Mouse (Mus musculus) lung, postnatal 0 days (tissue): Measurements from ENCODE around the gene Mtfp1. TPM values are rescaled to one million over a fixed set of nuclear protein-coding genes. Genes with fewer than 3 reads are reported as not detected.

Source experiments
- ATAC-seq: fragments of 200-750 bp; cut with Nextera tagmentation; 2 replicates; pipeline ENCODE4 v1.8.0; 2017; ENCODE audit warnings: moderate library complexity
- DNase-seq: peaks from one replicate; pipeline ENCODE4 v3.0.0-alpha.2; 2016; ENCODE audit warnings: low spot score
- H3K27ac ChIP-seq: fragments of 300-500 bp; sonication (generic); 2 replicates; pipeline ENCODE4 v1.5.1; 2014; ENCODE audit warnings: antibody characterized with exemption, mild to moderate bottlenecking, low read length, mixed read lengths
- H3K27me3 ChIP-seq: fragments of 300-500 bp; sonication (generic); replicated peaks from 2 replicates; pipeline ENCODE4 v1.6.1; 2014; ENCODE audit warnings: low read length, mixed read lengths; ENCODE audit not compliant: insufficient read depth
- H3K36me3 ChIP-seq: fragments of 300-500 bp; sonication (generic); 2 replicates; pipeline ENCODE4 v1.6.1; 2014; ENCODE audit warnings: low read length, mixed read lengths; ENCODE audit not compliant: insufficient read depth
- H3K4me1 ChIP-seq: fragments of 300-500 bp; sonication (generic); 2 replicates; pipeline ENCODE4 v1.6.1; 2014; ENCODE audit warnings: antibody characterized with exemption, low read depth, low read length, mixed read lengths; ENCODE audit not compliant: insufficient read depth
- H3K4me2 ChIP-seq: fragments of 300-500 bp; sonication (generic); replicated peaks from 2 replicates; pipeline ENCODE4 v1.6.1; 2014; ENCODE audit warnings: low read depth, mild to moderate bottlenecking, low read length, moderate library complexity, mixed read lengths
- H3K4me3 ChIP-seq: fragments of 300-500 bp; sonication (generic); 2 replicates; pipeline ENCODE4 v1.5.1; 2014; ENCODE audit warnings: low read depth, low read length
- H3K9ac ChIP-seq: fragments of 300-500 bp; sonication (generic); replicated peaks from 2 replicates; pipeline ENCODE4 v1.6.1; 2014; ENCODE audit warnings: low read depth, mild to moderate bottlenecking
- H3K9me3 ChIP-seq: fragments of 300-500 bp; sonication (generic); 2 replicates; pipeline ENCODE4 v1.6.1; 2016; ENCODE audit warnings: low read length, mixed read lengths
- CTCF ChIP-seq: IDR thresholded peaks from 2 replicates; pipeline ENCODE4 v1.5.1; 2016; ENCODE audit warnings: antibody characterized with exemption, mild to moderate bottlenecking
- EP300 ChIP-seq: IDR thresholded peaks from 2 replicates; pipeline ENCODE4 v1.6.1; 2016; ENCODE audit warnings: antibody characterized with exemption, mild to moderate bottlenecking, control low read depth
- WGBS: fragments of 180-500 bp; shearing (Covaris S2); extraction: QIAGEN DNeasy Blood & Tissue Kit; methylation state at CpG from one replicate; pipeline ENCODE4 v1.1.7; 2014; 5-methylcytosine and 5-hydroxymethylcytosine counted together
- polyA plus RNA-seq: library from polyadenylated mRNA; unstranded; fragments of >200 nt; fragmentation: Nextera tagmentation; extraction: Ambion mirVana; gene quantifications from 2 replicates; pipeline ENCODE4 v1.2.1, GENCODE M21; 2015

Gene Mtfp1
- 6.4 and 6.5 TPM in 2 replicates for polyA plus RNA-seq

DNA sequence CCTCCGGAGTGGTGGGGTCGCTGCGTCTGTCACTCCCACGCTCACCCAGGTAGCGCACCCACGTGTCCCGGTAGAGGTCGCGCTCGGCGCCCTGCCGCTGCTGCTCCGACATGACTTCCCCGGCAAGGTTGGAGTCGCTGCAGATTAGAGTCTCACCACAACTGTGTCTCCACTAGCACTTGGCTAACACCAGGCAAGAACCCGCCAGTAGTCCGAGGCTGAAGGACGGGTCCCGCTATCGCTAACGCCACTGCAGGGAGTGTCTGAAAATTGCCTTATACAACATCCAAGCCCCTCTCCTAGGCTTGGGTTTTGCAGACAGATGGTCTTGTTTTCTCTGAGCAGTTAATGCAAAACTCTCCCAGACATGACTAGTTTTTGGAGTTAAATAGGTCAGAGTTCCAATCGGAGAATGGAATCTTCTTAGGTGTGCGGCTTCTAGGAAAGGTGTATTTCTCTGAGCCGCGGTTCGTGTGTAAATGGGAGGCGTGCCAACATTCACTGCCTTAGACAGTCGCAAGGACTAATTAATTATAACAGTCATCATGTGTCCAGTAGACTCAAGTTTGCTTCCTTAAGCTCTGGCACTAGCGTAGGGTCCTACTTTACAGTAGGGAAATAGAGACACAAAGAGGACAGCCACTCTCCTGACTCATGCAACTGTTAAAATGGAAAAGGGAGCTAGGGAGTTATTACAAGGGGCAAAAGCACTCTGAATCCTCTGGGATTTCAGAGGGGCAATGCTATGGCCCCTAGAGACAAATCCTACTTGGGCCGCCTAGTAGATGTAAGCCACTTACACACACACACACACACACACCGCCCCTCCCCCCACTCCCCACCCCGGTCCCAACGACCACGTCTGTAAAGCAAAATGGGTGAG is at the start of gene Mtfp1:
Gene Mtfp1, minus strand, starts transcription at position 275 of the 883 bp plus-strand sequence.
- Histone ChIP-seq H3K36me3 (no peaks in the 10 kb centered on the region), H3K27me3 (no peaks in the 10 kb centered on the region), H3K4me1 (peaks cover 12% of the 10 kb centered on the region; the same call in 1 of the 2 replicates), H3K4me3 (peak within 1 kb of the TSS; percentile 45), H3K27ac (peak within 1 kb of the TSS; percentile 65), H3K9me3 (no peaks in the 10 kb centered on the region), H3K9ac (peak within 1 kb of the TSS; percentile 24; the same call in 1 of the 2 replicates), H3K4me2 (peak within 1 kb of the TSS; percentile 63)
- TF ChIP-seq EP300 = no peak
- TF ChIP-seq CTCF = peak; percentile 37; the same call in 1 of the 2 replicates
- peak; percentile 71 for DNase-seq
- ATAC-seq = no peak
- WGBS = 7% methylated on average over 34 of the region's 34 CpGs

DNA sequence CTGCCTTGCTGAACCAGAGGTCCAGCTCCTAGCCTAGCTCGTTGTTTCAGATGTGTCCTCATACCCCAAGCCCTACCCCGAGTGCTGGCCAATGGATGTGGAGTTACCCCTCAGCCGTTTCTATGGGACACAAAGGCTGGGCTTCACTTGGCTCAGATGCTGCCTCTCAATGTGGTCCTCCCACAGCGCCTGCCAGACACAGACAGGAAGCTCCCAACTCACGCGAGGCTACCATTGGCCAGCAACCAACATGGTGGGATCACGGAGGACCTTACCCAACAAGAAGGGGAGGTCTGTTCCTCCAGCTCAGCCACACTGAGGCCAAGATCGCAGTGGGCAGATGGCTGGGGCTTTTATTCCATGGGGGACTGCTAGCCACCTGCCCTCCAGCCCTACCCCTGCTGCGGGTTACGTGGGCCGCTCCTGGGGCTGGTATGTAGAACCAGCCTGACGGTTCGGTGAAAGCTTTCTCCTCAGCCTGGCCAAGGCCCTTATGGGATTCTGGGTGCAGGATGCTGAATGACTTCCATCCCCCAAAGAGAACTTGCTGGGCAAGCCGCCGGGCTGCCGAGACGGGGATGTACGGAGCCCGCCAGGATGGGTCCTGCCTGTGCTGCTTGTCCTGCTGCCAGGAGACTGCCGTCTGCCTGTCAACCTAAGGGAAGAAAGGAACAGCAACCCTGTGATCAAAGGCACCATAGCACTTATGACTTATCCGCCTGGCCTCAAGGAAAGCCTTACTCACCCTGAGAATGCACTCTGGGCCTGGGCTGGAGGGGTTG is 48.2 kb upstream of the Mtfp1 start:
- TF ChIP-seq CTCF (no peak), EP300 (no peak)
- no peak overlapping the region for H3K4me3 ChIP-seq
- ATAC-seq (no peak), DNase-seq (no peak)
- H3K27me3 ChIP-seq = no peaks in the 10 kb centered on the region
- 0 out of 2 replicates have a peak, but pooled peaks cover 9% of the 10 kb centered on the region for H3K36me3 ChIP-seq
- H3K9me3 ChIP-seq = no peaks in the 10 kb centered on the region
- no peak overlapping the region for H3K27ac ChIP-seq
- 85% methylated on average over 21 of the region's 21 CpGs for WGBS
- H3K9ac ChIP-seq = no peak overlapping the region
- H3K4me1 ChIP-seq = no peaks in the 10 kb centered on the region
- no peak overlapping the region for H3K4me2 ChIP-seq

DNA sequence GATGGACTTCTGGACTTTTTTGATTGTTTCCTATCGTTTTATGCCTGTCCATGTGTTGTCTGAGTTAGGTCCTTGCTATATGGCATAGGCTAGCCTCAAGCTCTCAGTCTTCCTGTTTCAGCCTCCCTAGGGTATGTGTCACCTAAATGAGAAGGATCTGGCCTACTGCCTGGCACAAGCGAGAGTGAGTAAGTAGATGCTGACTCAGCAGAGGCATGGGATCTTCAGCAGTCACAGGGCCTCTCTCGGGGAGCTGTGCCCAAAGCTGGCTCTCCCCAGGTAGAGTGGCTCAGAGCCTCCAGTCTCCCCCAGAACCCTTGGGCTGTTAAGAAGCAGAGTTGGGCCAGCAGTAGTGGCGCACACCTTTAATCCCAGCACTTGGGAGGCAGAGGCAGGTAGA is 47.1 kb upstream of the Mtfp1 start:
- Histone ChIP-seq H3K27ac (peak overlapping the region; percentile 39; the same call in 1 of the 2 replicates), H3K4me3 (no peak overlapping the region), H3K9me3 (no peaks in the 10 kb centered on the region), H3K4me2 (no peak overlapping the region), H3K36me3 (peaks cover 12% of the 10 kb centered on the region; the same call in 1 of the 2 replicates), H3K9ac (no peak overlapping the region), H3K27me3 (no peaks in the 10 kb centered on the region), H3K4me1 (no peaks in the 10 kb centered on the region)
- TF ChIP-seq EP300 = no peak
- no peak for TF ChIP-seq CTCF
- DNase-seq = no peak
- ATAC-seq = no peak
- WGBS = 73% methylated on average over 4 of the region's 4 CpGs

DNA sequence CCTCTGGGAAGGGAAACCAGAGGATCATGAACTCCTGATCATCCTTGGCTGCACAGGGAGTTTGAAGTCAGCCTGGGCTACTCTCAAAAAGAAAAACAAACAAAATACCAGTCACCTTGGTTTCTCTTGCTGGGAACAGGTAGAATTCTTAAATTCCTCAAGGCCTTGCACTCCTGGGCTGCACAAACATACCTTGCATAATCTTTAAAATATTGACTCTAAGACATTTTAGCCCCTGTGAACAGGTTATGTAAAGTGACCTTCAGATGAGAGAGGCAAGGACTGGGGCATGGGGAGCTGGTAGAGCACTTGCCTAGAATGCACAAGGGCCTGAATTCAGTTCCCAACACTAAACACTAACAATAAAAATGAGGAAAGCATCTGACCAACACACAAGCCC is 46.3 kb upstream of the Mtfp1 start:
- Histone ChIP-seq H3K9ac (no peak overlapping the region), H3K4me2 (no peak overlapping the region), H3K4me1 (peaks cover 2% of the 10 kb centered on the region; the same call in 1 of the 2 replicates), H3K36me3 (peaks cover 12% of the 10 kb centered on the region; the same call in 1 of the 2 replicates), H3K27ac (peak overlapping the region; percentile 39; the same call in 1 of the 2 replicates), H3K4me3 (no peak overlapping the region), H3K27me3 (no peaks in the 10 kb centered on the region), H3K9me3 (no peaks in the 10 kb centered on the region)
- peak; percentile 70 for TF ChIP-seq EP300
- no peak for TF ChIP-seq CTCF
- DNase-seq = peak; percentile 75
- peak; percentile 87 for ATAC-seq

DNA sequence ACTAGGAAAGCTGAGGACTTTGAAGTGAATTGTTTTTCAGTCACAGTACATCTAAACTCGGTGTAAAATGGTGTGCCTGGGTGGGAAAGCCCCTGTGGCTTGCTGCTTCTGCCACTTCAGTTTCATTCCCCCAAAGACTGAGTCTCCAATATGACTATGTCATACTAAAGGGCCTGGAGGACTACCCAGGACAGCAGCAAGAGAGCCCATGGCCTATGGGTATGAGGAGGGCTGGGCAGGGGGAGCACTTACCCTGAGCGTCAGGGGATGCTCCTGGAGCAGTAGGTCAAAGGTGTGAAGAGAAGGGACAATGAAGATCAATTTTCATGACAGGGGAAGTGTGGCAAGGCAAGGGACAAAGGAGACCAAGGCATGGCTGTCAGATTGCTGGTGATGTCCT is 43.7 kb upstream of the Mtfp1 start:
- H3K36me3 ChIP-seq = peaks cover 12% of the 10 kb centered on the region; the same call in 1 of the 2 replicates
- H3K27me3 ChIP-seq = no peaks in the 10 kb centered on the region
- no peak overlapping the region for H3K27ac ChIP-seq
- H3K4me2 ChIP-seq = no peak overlapping the region
- H3K4me3 ChIP-seq = no peak overlapping the region
- peaks cover 10% of the 10 kb centered on the region; the same call in 1 of the 2 replicates for H3K4me1 ChIP-seq
- DNase-seq (no peak), ATAC-seq (no peak)
- H3K9ac ChIP-seq = no peak overlapping the region
- no peaks in the 10 kb centered on the region for H3K9me3 ChIP-seq
- 71% methylated on average over 2 of the region's 2 CpGs for WGBS
- no peak for TF ChIP-seq EP300
- no peak for TF ChIP-seq CTCF
